Mouse (Mus musculus): ENCODE data around the gene Olfr96. TPM values are rescaled to one million over a fixed set of nuclear protein-coding genes. Genes with fewer than 3 reads are reported as not detected.

Gene Olfr96
- polyA plus RNA-seq, 1 experiment from 2014 or later: not detected

Other genes starting within 250 kb of the Olfr96 start
- 0.32 and 0.76 TPM in 2 replicates for gene 2410137M14Rik, start 238.9 kb upstream of the Olfr96 start, polyA plus RNA-seq (2014; fragmentation: Nextera tagmentation; extraction: Ambion mirVana)
- gene H2-M5, start 230.6 kb upstream of the Olfr96 start, polyA plus RNA-seq (2014; fragmentation: Nextera tagmentation; extraction: Ambion mirVana): 1.8 and 2.0 TPM in 2 replicates
- gene Zfp57, start 219.0 kb upstream of the Olfr96 start, polyA plus RNA-seq (2014; fragmentation: Nextera tagmentation; extraction: Ambion mirVana): 283 and 301 TPM in 2 replicates
- 1.9 and 2.2 TPM in 2 replicates for gene Mog, start 196.7 kb upstream of the Olfr96 start, polyA plus RNA-seq (2014; fragmentation: Nextera tagmentation; extraction: Ambion mirVana)
- 103 and 123 TPM in 2 replicates for gene Gabbr1, start 174.2 kb upstream of the Olfr96 start, polyA plus RNA-seq (2014; fragmentation: Nextera tagmentation; extraction: Ambion mirVana)
- not detected in 2 replicates for gene Olfr90, start 131.6 kb upstream of the Olfr96 start, polyA plus RNA-seq (2014; fragmentation: Nextera tagmentation; extraction: Ambion mirVana)
- gene Olfr91, start 121.9 kb upstream of the Olfr96 start, polyA plus RNA-seq (2014; fragmentation: Nextera tagmentation; extraction: Ambion mirVana): not detected in 2 replicates
- gene Olfr92, start 100.1 kb upstream of the Olfr96 start, polyA plus RNA-seq (2014; fragmentation: Nextera tagmentation; extraction: Ambion mirVana): not detected in 2 replicates
- not detected in 2 replicates for gene Olfr93, start 58.7 kb upstream of the Olfr96 start, polyA plus RNA-seq (2014; fragmentation: Nextera tagmentation; extraction: Ambion mirVana)
- not detected in 2 replicates for gene Ubd, start 26.3 kb upstream of the Olfr96 start, polyA plus RNA-seq (2014; fragmentation: Nextera tagmentation; extraction: Ambion mirVana)
- gene Olfr94, start 19.2 kb upstream of the Olfr96 start, polyA plus RNA-seq (2014; fragmentation: Nextera tagmentation; extraction: Ambion mirVana): not detected in 2 replicates
- not detected in 2 replicates for gene Olfr95, start 7.0 kb upstream of the Olfr96 start, polyA plus RNA-seq (2014; fragmentation: Nextera tagmentation; extraction: Ambion mirVana)
- gene Olfr97, start 17.2 kb downstream of the Olfr96 start, polyA plus RNA-seq (2014; fragmentation: Nextera tagmentation; extraction: Ambion mirVana): not detected in 2 replicates
- gene Olfr98, start 43.6 kb downstream of the Olfr96 start, polyA plus RNA-seq (2014; fragmentation: Nextera tagmentation; extraction: Ambion mirVana): not detected in 2 replicates
- gene H2-M3, start 50.1 kb downstream of the Olfr96 start, polyA plus RNA-seq (2014; fragmentation: Nextera tagmentation; extraction: Ambion mirVana): 0.80 and 1.1 TPM in 2 replicates
- not detected in 2 replicates for gene Olfr99, start 63.3 kb downstream of the Olfr96 start, polyA plus RNA-seq (2014; fragmentation: Nextera tagmentation; extraction: Ambion mirVana)
- not detected in 2 replicates for gene Olfr101, start 84.2 kb downstream of the Olfr96 start, polyA plus RNA-seq (2014; fragmentation: Nextera tagmentation; extraction: Ambion mirVana)
- gene Olfr102, start 96.9 kb downstream of the Olfr96 start, polyA plus RNA-seq (2014; fragmentation: Nextera tagmentation; extraction: Ambion mirVana): not detected in 2 replicates
- gene Olfr103, start 119.6 kb downstream of the Olfr96 start, polyA plus RNA-seq (2014; fragmentation: Nextera tagmentation; extraction: Ambion mirVana): not detected in 2 replicates
- not detected in 2 replicates for gene Olfr104-ps, start 139.4 kb downstream of the Olfr96 start, polyA plus RNA-seq (2014; fragmentation: Nextera tagmentation; extraction: Ambion mirVana)
- gene Olfr105-ps, start 158.9 kb downstream of the Olfr96 start, polyA plus RNA-seq (2014; fragmentation: Nextera tagmentation; extraction: Ambion mirVana): not detected in 2 replicates
- not detected in 2 replicates for gene Olfr106-ps, start 170.2 kb downstream of the Olfr96 start, polyA plus RNA-seq (2014; fragmentation: Nextera tagmentation; extraction: Ambion mirVana)
- not detected in 2 replicates for gene Olfr107, start 179.1 kb downstream of the Olfr96 start, polyA plus RNA-seq (2014; fragmentation: Nextera tagmentation; extraction: Ambion mirVana)
- gene Olfr108, start 225.3 kb downstream of the Olfr96 start, polyA plus RNA-seq (2014; fragmentation: Nextera tagmentation; extraction: Ambion mirVana): not detected in 2 replicates
- gene Olfr109, start 238.8 kb downstream of the Olfr96 start, polyA plus RNA-seq (2014; fragmentation: Nextera tagmentation; extraction: Ambion mirVana): not detected in 2 replicates

Data from midbrain, embryonic 14.5 days (tissue).